Mouse (Mus musculus): ENCODE data around the gene Wdr81.

Gene Wdr81

DNA sequence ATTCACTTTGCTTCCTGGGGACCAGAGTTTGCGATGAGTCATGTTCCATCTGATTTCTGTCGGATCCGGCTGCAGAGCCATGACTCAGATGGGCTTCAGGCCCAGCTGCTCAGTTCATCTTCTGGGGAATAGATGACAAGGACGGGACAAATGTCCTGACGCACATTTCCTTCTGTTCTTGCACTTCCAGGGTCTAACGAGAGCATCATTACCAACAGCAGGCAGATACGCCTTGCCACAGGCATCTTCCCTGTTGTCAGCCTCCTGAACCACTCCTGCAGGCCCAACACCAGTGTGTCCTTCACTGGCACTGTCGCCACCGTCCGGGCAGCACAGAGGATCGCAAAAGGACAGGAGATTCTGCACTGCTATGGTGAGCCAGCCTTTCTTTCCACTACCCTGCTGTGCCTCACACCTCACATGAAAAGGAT, 55.1 kb downstream of the Wdr81 start:
- DNase-seq (ENCODE audit: low read depth) = peak; percentile 35

DNA sequence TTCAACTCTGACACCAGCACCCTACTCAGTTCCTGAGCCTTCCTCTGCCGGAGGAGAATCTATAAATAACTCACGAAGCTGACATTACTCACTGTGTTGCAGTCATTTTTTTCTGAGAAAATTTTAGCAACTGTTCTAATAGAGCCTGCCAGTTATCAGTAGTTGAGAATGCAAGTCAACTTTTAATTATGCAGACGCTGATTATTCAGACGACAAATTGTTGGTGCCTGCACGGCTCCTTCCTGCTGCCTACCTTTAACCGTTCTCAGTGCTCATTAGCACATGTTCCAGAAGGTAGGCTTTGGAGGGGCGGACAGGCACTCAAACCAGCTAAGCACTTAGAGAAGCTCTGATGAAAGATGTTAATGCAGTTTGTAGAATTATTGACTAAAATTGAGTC, 57.1 kb downstream of the Wdr81 start:
- DNase-seq (ENCODE audit: low read depth) = no peak

DNA sequence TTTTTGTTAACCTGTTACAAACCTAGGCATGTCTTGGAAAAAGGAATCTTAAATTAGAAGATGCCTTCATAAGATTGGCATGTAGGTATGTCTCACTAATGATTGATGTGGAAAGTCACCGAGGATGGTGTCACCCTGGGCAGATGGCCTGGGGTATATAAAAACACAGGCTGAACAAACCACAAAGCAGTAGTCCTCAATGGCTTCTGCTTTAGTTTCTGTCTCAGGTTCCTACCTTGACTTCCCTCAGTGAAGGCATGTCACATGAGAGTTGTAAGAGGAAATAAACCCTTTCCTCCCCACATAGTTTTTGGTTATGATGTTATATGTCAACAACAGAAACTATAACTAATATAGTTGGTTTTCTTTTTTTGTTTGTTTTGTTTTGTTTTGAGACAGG, 58.9 kb downstream of the Wdr81 start:
- DNase-seq (ENCODE audit: low read depth) = no peak
